Mouse (Mus musculus): ENCODE data around the gene S1pr5. TPM values are rescaled to one million over a fixed set of nuclear protein-coding genes. Genes with fewer than 3 reads are reported as not detected.

The S1pr5 gene
- polyA plus RNA-seq, 1 experiment = 0.78 TPM

DNA sequence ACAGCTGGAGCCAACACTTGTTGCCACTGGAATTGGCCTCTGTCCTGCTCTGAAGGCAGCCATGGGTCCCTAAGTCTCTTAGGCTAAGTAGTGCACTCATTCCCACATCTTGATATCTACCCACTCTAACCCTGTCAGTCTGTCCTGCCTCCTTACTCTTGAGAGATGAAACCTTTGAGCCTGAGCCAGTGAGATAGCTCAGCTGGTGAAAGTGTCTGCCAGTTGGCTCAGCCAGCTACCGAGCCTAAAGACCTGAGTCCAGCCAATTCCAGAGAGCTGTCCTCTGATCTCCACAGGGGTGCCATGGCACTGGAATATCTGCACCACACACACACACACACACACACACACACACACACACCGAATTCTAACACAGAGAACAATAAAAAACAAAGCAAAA, 2.3 kb upstream of the S1pr5 start:
- 0 out of 2 replicates have a peak, but pooled peaks cover 4% of the 10 kb centered on the region for H3K4me1 ChIP-seq (replicated peaks; ENCODE audit: control insufficient read depth, insufficient read depth, low read length)
- H3K27me3 ChIP-seq (ENCODE audit: control insufficient read depth, insufficient read depth, low read length) = peaks cover 22% of the 10 kb centered on the region; the same call in 1 of the 2 replicates
- H3K27ac ChIP-seq (ENCODE audit: control insufficient read depth, insufficient read depth, low read length) = no peak overlapping the region
- no peaks in the 10 kb centered on the region for H3K36me3 ChIP-seq (ENCODE audit: control insufficient read depth, insufficient read depth, low read length)
- no peak overlapping the region for H3K4me3 ChIP-seq (ENCODE audit: control insufficient read depth, insufficient read depth, low read length)
- WGBS = 92% methylated on average over 2 of the region's 2 CpGs
- no peak for TF ChIP-seq POLR2A (IDR thresholded peaks at IDR 0.05; ENCODE audit: control insufficient read depth, extremely low read depth, insufficient read depth, low read length, poor library complexity)
- TF ChIP-seq CTCF (IDR thresholded peaks at IDR 0.05; ENCODE audit: borderline replicate concordance, control insufficient read depth, extremely low read depth, insufficient read depth, low read length, poor library complexity) = no peak
- DNase-seq = no peak

DNA sequence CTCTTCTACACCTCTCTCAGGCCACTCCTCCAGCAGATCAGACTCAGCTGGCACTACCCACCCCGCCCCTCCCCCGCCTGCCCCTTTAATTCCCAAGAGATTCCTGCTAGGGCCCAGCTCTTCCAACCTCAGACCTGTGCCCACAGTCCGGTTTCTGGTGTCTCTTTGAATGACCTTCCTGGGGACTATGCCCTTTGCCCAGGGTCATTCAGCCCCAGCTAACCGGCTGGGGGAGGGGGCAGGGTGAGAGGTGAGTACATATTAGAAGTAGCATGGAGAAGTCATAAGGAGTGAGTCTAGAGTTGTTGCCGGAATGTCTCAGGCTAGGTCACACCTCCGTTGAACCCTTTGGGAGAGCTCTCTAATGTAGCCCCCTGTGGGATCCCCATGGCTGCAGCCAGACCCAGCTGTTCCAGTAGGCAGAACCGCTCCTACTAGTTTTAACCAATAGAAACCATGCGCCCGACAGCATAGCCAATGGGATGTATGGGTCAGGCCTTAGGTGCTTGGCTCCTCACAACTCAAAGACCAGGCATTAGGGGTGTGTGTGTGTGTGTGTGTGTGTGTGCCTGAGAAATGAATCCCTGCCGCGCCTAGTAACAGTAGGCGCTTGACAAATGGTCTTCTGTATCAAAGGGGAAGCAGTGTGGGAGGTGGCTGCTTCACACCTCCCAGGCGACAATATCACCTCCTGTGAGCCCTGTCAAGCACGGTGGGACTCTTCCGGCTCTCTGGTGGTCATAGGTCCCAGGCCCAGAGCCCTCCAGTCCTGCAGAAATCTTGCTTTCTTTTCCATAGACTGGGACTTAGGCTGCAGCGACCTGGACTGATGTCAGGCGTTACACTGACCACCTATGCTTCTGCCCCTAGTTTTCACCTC, 1.6 kb upstream of the S1pr5 start:
- Histone ChIP-seq H3K4me3 (ENCODE audit: control insufficient read depth, insufficient read depth, low read length) (no peak overlapping the region), H3K4me1 (replicated peaks; ENCODE audit: control insufficient read depth, insufficient read depth, low read length) (peaks cover 4% of the 10 kb centered on the region; the same call in 1 of the 2 replicates), H3K27me3 (ENCODE audit: control insufficient read depth, insufficient read depth, low read length) (peaks cover 22% of the 10 kb centered on the region; the same call in 1 of the 2 replicates), H3K27ac (ENCODE audit: control insufficient read depth, insufficient read depth, low read length) (no peak overlapping the region), H3K36me3 (ENCODE audit: control insufficient read depth, insufficient read depth, low read length) (no peaks in the 10 kb centered on the region)
- 56% methylated on average over 17 of the region's 17 CpGs for WGBS
- no peak for DNase-seq
- TF ChIP-seq CTCF (IDR thresholded peaks at IDR 0.05; ENCODE audit: borderline replicate concordance, control insufficient read depth, extremely low read depth, insufficient read depth, low read length, poor library complexity) (no peak), POLR2A (IDR thresholded peaks at IDR 0.05; ENCODE audit: control insufficient read depth, extremely low read depth, insufficient read depth, low read length, poor library complexity) (no peak)

DNA sequence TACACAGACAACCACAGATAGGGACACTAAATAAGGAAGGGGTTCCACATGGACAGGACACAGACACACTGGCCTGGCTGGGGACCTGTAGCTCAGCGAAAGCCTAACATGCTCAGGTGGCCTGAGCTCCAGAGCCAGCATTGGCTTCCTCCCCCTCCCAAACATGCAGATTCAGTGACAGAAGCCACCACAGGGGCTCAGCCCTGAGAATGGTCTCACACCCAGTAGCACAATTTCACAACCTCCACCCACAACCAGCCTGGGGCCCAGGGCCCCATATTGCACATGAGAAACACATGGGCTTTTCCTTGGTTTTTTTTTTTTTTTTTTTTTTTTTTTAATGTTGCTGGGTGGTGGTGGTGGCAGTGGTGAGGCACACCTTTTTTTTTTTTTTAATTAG, 1.9 kb downstream of the S1pr5 start:
- Histone ChIP-seq H3K27me3 (ENCODE audit: control insufficient read depth, insufficient read depth, low read length) (peaks cover 22% of the 10 kb centered on the region; the same call in 1 of the 2 replicates), H3K4me1 (replicated peaks; ENCODE audit: control insufficient read depth, insufficient read depth, low read length) (peaks cover 15% of the 10 kb centered on the region), H3K36me3 (ENCODE audit: control insufficient read depth, insufficient read depth, low read length) (no peaks in the 10 kb centered on the region), H3K4me3 (ENCODE audit: control insufficient read depth, insufficient read depth, low read length) (no peak overlapping the region), H3K27ac (ENCODE audit: control insufficient read depth, insufficient read depth, low read length) (no peak overlapping the region)
- 100% methylated on average over 1 of the region's 1 CpGs for WGBS
- no peak for DNase-seq
- TF ChIP-seq CTCF (IDR thresholded peaks at IDR 0.05; ENCODE audit: borderline replicate concordance, control insufficient read depth, extremely low read depth, insufficient read depth, low read length, poor library complexity) (no peak), POLR2A (IDR thresholded peaks at IDR 0.05; ENCODE audit: control insufficient read depth, extremely low read depth, insufficient read depth, low read length, poor library complexity) (no peak)

DNA sequence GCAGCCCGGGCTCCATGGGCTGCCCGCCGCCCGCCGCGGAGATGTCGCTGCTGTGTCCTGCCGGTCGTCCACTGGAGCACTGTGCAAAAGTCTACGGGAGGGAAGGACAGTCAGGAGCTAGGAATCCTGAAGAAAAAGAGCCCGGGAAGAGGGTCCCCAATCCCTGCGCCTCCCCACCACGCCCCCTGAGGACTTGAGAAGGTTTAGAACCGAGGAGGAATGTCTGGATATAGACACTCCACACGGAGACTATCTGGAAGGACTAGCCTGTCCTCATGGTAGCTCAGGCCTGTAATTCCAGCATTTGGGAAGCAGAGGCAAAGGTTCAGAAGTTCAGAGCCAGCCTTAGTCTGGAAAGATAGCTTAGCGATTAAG, 3.1 kb downstream of the S1pr5 start:
- H3K36me3 ChIP-seq (ENCODE audit: control insufficient read depth, insufficient read depth, low read length) = no peaks in the 10 kb centered on the region
- peaks cover 22% of the 10 kb centered on the region; the same call in 1 of the 2 replicates for H3K27me3 ChIP-seq (ENCODE audit: control insufficient read depth, insufficient read depth, low read length)
- no peak overlapping the region for H3K27ac ChIP-seq (ENCODE audit: control insufficient read depth, insufficient read depth, low read length)
- H3K4me3 ChIP-seq (ENCODE audit: control insufficient read depth, insufficient read depth, low read length) = no peak overlapping the region
- peaks cover 15% of the 10 kb centered on the region for H3K4me1 ChIP-seq (replicated peaks; ENCODE audit: control insufficient read depth, insufficient read depth, low read length)
- TF ChIP-seq CTCF (IDR thresholded peaks at IDR 0.05; ENCODE audit: borderline replicate concordance, control insufficient read depth, extremely low read depth, insufficient read depth, low read length, poor library complexity) = no peak
- TF ChIP-seq POLR2A (IDR thresholded peaks at IDR 0.05; ENCODE audit: control insufficient read depth, extremely low read depth, insufficient read depth, low read length, poor library complexity) = no peak
- no peak for DNase-seq
- 10% methylated on average over 16 of the region's 16 CpGs for WGBS

DNA sequence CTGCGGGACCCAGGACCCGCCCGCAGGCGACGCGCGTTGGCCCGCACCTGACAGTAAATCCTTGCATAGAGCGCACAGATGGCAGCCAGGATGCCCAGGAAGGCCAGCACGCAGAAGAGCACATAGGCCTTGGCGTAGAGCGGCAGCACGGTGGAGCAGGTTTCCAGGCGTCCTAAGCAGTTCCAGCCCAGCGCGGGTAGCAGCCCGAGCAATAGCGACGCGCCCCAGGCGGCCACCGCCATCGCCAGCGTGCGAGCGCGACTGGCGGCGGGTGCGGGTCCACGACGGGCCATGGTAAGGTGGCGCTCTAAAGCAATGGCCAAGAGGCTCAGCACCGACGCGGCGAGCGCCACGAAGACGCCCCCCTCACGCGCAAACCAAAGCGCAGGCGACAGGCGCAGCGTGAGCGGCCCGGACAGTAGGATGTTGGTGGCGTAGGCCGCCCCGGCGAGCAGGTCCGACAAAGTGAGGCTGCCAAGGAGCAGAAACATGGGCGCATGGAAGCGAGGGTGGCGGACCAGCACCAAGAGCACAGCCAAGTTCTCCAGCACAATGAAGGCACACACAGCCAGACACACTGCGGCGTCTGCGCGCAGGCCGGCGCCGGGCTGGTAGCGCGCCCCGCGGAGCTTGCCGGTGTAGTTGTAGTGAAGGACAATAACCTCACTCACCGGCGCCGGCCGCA, 3.7 kb downstream of the S1pr5 start:
- H3K36me3 ChIP-seq (ENCODE audit: control insufficient read depth, insufficient read depth, low read length) = no peaks in the 10 kb centered on the region
- WGBS = 2% methylated on average over 72 of the region's 72 CpGs
- no peak overlapping the region for H3K27ac ChIP-seq (ENCODE audit: control insufficient read depth, insufficient read depth, low read length)
- DNase-seq = no peak
- TF ChIP-seq POLR2A (IDR thresholded peaks at IDR 0.05; ENCODE audit: control insufficient read depth, extremely low read depth, insufficient read depth, low read length, poor library complexity) (no peak), CTCF (IDR thresholded peaks at IDR 0.05; ENCODE audit: borderline replicate concordance, control insufficient read depth, extremely low read depth, insufficient read depth, low read length, poor library complexity) (no peak)
- H3K4me1 ChIP-seq (replicated peaks; ENCODE audit: control insufficient read depth, insufficient read depth, low read length) = peaks cover 15% of the 10 kb centered on the region
- peaks cover 19% of the 10 kb centered on the region; the same call in 1 of the 2 replicates for H3K27me3 ChIP-seq (ENCODE audit: control insufficient read depth, insufficient read depth, low read length)
- no peak overlapping the region for H3K4me3 ChIP-seq (ENCODE audit: control insufficient read depth, insufficient read depth, low read length)

DNA sequence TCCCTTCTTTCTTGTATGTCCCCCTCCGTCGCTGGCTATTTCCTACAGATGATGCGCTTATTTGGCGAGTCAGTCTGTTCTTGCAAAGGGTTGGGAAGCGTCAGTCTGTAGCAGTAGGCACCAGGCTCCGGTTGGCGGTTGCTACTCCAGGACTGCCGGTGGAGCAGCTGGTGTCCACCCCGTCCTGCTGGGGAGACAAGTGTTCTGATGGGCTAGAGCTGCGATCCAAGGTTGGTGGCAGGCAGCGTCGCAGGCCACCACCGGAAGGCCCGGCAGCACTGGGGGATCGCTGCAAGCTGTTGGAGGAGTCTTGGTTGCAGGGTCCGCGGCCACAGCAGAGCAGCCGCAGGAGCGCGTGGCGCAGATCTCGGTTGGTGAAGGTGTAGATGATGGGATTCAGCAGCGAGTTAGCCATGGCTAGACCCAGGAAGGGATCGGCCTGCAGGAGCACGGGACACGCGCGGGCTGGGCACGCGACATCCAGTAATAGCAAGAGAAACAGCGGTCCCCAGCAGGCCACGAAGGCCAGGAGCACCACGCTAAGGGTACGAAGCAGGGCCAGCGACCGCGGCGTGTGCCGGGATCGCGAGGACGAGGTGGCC, 4.3 kb downstream of the S1pr5 start:
- 20% methylated on average over 42 of the region's 42 CpGs for WGBS
- TF ChIP-seq CTCF (IDR thresholded peaks at IDR 0.05; ENCODE audit: borderline replicate concordance, control insufficient read depth, extremely low read depth, insufficient read depth, low read length, poor library complexity) (no peak), POLR2A (IDR thresholded peaks at IDR 0.05; ENCODE audit: control insufficient read depth, extremely low read depth, insufficient read depth, low read length, poor library complexity) (no peak)
- Histone ChIP-seq H3K36me3 (ENCODE audit: control insufficient read depth, insufficient read depth, low read length) (no peaks in the 10 kb centered on the region), H3K27ac (ENCODE audit: control insufficient read depth, insufficient read depth, low read length) (no peak overlapping the region), H3K4me1 (replicated peaks; ENCODE audit: control insufficient read depth, insufficient read depth, low read length) (peaks cover 15% of the 10 kb centered on the region), H3K27me3 (ENCODE audit: control insufficient read depth, insufficient read depth, low read length) (peaks cover 15% of the 10 kb centered on the region; the same call in 1 of the 2 replicates), H3K4me3 (ENCODE audit: control insufficient read depth, insufficient read depth, low read length) (no peak overlapping the region)
- no peak for DNase-seq

Measured in thymus, adult 2 months (tissue).